Mouse (Mus musculus) intestine, embryonic 16.5 days (tissue): ENCODE measurements around the gene 2010109A12Rik. TPM values are rescaled to one million over a fixed set of nuclear protein-coding genes. Genes with fewer than 3 reads are reported as not detected.

Experiments used
- ATAC-seq: fragments of 200-750 bp; cut with Nextera tagmentation; 2 replicates; pipeline ENCODE4 v1.8.0; 2017; ENCODE audit warnings: moderate TSS enrichment, moderate library complexity
- H3K27ac ChIP-seq: fragments of 300-500 bp; sonication (generic); 2 replicates; pipeline ENCODE4 v1.5.1; 2014; ENCODE audit warnings: mild to moderate bottlenecking, low read length
- H3K27me3 ChIP-seq: fragments of 300-500 bp; sonication (generic); replicated peaks from 2 replicates; pipeline ENCODE4 v1.6.1; 2014; ENCODE audit warnings: low read length, control low read depth, mixed read lengths; ENCODE audit not compliant: control insufficient read depth, insufficient read depth
- H3K36me3 ChIP-seq: fragments of 300-500 bp; sonication (generic); 2 replicates; pipeline ENCODE4 v1.6.1; 2014; ENCODE audit warnings: low read length, control low read depth; ENCODE audit not compliant: control insufficient read depth, insufficient read depth
- H3K4me1 ChIP-seq: fragments of 300-500 bp; sonication (generic); 2 replicates; pipeline ENCODE4 v1.6.1; 2014; ENCODE audit warnings: low read length, control low read depth, mixed read lengths; ENCODE audit not compliant: control insufficient read depth, insufficient read depth
- H3K4me2 ChIP-seq: fragments of 300-500 bp; sonication (generic); 2 replicates; pipeline ENCODE4 v1.6.1; 2014; ENCODE audit warnings: low read depth, low read length, control low read depth
- H3K4me3 ChIP-seq: fragments of 300-500 bp; sonication (generic); 2 replicates; pipeline ENCODE4 v1.5.1; 2014; ENCODE audit warnings: mild to moderate bottlenecking, low read length
- H3K9ac ChIP-seq: fragments of 300-500 bp; sonication (generic); 2 replicates; pipeline ENCODE4 v1.6.1; 2014; ENCODE audit warnings: low read depth, low read length
- H3K9me3 ChIP-seq: fragments of 300-500 bp; sonication (generic); 2 replicates; pipeline ENCODE4 v1.6.1; 2016; ENCODE audit warnings: low read length, control low read depth; ENCODE audit not compliant: control insufficient read depth
- WGBS: fragments of 180-500 bp; shearing (Covaris S2); extraction: QIAGEN DNeasy Blood & Tissue Kit; methylation state at CpG from one replicate; pipeline ENCODE4 v1.1.7; 2014; 5-methylcytosine and 5-hydroxymethylcytosine counted together
- polyA plus RNA-seq: library from polyadenylated mRNA; unstranded; fragments of >200 nt; fragmentation: Nextera tagmentation; extraction: Ambion mirVana; gene quantifications from 2 replicates; pipeline ENCODE4 v1.2.1, GENCODE M21; 2015

Gene 2010109A12Rik
- polyA plus RNA-seq, 1 experiment from 2014 or later: 2.1 TPM

GRCm38 (mm10) chr5:93218375-93218774 is 12.1 kb downstream of the 2010109A12Rik start:
- Histone ChIP-seq H3K4me1 (no peaks in the 10 kb centered on the region), H3K9me3 (no peaks in the 10 kb centered on the region), H3K9ac (no peak overlapping the region), H3K4me2 (no peak overlapping the region), H3K36me3 (no peaks in the 10 kb centered on the region), H3K27ac (no peak overlapping the region), H3K27me3 (no peaks in the 10 kb centered on the region), H3K4me3 (no peak overlapping the region)
- no peak for ATAC-seq
- WGBS: 85% methylated on average over 3 of the region's 3 CpGs

- Histone ChIP-seq H3K36me3 (no peaks in the 10 kb centered on the region), H3K9me3 (no peaks in the 10 kb centered on the region), H3K27me3 (no peaks in the 10 kb centered on the region), H3K4me2 (no peak overlapping the region), H3K9ac (no peak overlapping the region), H3K4me3 (no peak overlapping the region), H3K4me1 (no peaks in the 10 kb centered on the region), H3K27ac (no peak overlapping the region)
- WGBS: 54% methylated on average over 3 of the region's 3 CpGs
- no peak for ATAC-seq
Measured at GRCm38 (mm10) chr5:93221661-93222060, 15.3 kb downstream of the 2010109A12Rik start.

GRCm38 (mm10) chr5:93224549-93224948 is 18.2 kb downstream of the 2010109A12Rik start:
- H3K27me3 ChIP-seq: no peaks in the 10 kb centered on the region
- H3K9ac ChIP-seq: no peak overlapping the region
- no peak overlapping the region for H3K4me3 ChIP-seq
- no peaks in the 10 kb centered on the region for H3K4me1 ChIP-seq
- no peaks in the 10 kb centered on the region for H3K36me3 ChIP-seq
- H3K27ac ChIP-seq: no peak overlapping the region
- WGBS: 85% methylated on average over 2 of the region's 2 CpGs
- H3K9me3 ChIP-seq: no peaks in the 10 kb centered on the region
- H3K4me2 ChIP-seq: no peak overlapping the region
- ATAC-seq: no peak

DNA sequence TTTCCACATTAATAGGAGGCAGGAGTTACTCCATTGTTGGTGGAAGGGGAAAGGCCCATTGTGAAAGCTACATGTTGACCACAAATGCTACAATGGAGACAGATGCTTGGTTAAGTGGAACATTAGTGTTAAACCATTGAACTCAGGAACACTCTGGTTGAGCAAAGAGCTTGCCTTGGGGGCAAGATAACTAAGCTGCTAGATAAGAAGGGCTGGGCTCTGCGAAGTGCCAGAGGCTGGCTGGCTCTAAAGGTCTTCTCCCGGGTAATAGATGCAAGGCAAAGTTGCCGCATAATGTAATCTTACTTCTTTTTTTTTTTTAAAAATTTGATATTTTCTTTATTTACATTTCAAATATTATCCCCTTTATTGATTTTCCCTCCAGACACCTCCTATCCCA is 20.8 kb downstream of the 2010109A12Rik start:
- no peak overlapping the region for H3K9ac ChIP-seq
- H3K9me3 ChIP-seq: no peaks in the 10 kb centered on the region
- H3K36me3 ChIP-seq: no peaks in the 10 kb centered on the region
- no peak overlapping the region for H3K4me2 ChIP-seq
- no peak for ATAC-seq
- WGBS: 76% methylated on average over 3 of the region's 3 CpGs
- no peaks in the 10 kb centered on the region for H3K27me3 ChIP-seq
- H3K4me1 ChIP-seq: no peaks in the 10 kb centered on the region
- H3K27ac ChIP-seq: no peak overlapping the region
- no peak overlapping the region for H3K4me3 ChIP-seq

GRCm38 (mm10) chr5:93229527-93229926 is 23.2 kb downstream of the 2010109A12Rik start:
- Histone ChIP-seq H3K4me3 (no peak overlapping the region), H3K9ac (no peak overlapping the region), H3K36me3 (no peaks in the 10 kb centered on the region), H3K27ac (no peak overlapping the region), H3K9me3 (no peaks in the 10 kb centered on the region), H3K4me1 (no peaks in the 10 kb centered on the region), H3K4me2 (no peak overlapping the region), H3K27me3 (no peaks in the 10 kb centered on the region)
- no peak for ATAC-seq
- WGBS: 89% methylated on average over 2 of the region's 2 CpGs

- Histone ChIP-seq H3K4me3 (no peak overlapping the region), H3K9ac (no peak overlapping the region), H3K27ac (no peak overlapping the region), H3K27me3 (no peaks in the 10 kb centered on the region), H3K4me2 (no peak overlapping the region), H3K4me1 (no peaks in the 10 kb centered on the region), H3K36me3 (no peaks in the 10 kb centered on the region), H3K9me3 (no peaks in the 10 kb centered on the region)
- no peak for ATAC-seq
- 71% methylated on average over 3 of the region's 3 CpGs for WGBS
Measured at GRCm38 (mm10) chr5:93231721-93232120, 25.4 kb downstream of the 2010109A12Rik start.

GRCm38 (mm10) chr5:93232838-93233237 is 26.5 kb downstream of the 2010109A12Rik start:
- no peak overlapping the region for H3K4me3 ChIP-seq
- H3K27ac ChIP-seq: no peak overlapping the region
- no peaks in the 10 kb centered on the region for H3K36me3 ChIP-seq
- ATAC-seq: no peak
- no peaks in the 10 kb centered on the region for H3K27me3 ChIP-seq
- H3K9me3 ChIP-seq: no peaks in the 10 kb centered on the region
- H3K4me2 ChIP-seq: no peak overlapping the region
- no peak overlapping the region for H3K9ac ChIP-seq
- H3K4me1 ChIP-seq: no peaks in the 10 kb centered on the region
- 83% methylated on average over 2 of the region's 2 CpGs for WGBS

DNA sequence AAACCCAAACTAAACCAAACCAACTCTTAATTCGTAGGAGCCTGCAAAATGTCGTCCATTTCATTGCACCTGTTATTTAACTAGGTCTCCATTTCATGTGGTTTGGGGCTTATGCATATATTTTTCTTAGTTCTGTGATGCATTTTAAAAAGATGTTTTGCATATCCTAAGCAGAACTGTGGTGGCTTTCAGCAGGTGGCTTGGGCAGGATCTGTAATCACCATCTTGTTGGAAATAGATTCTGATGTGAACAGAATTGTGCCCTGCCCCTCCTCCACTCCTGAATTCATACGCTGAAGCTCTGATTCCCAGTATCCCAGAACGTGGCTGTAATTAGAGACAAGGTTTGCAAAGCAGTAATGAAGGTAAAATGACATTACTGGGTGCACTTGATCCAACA is 27.8 kb downstream of the 2010109A12Rik start:
- no peaks in the 10 kb centered on the region for H3K9me3 ChIP-seq
- no peak for ATAC-seq
- no peaks in the 10 kb centered on the region for H3K36me3 ChIP-seq
- no peaks in the 10 kb centered on the region for H3K4me1 ChIP-seq
- WGBS: 69% methylated on average over 4 of the region's 4 CpGs
- H3K4me3 ChIP-seq: no peak overlapping the region
- no peak overlapping the region for H3K9ac ChIP-seq
- H3K27ac ChIP-seq: no peak overlapping the region
- H3K27me3 ChIP-seq: no peaks in the 10 kb centered on the region
- H3K4me2 ChIP-seq: no peak overlapping the region

GRCm38 (mm10) chr5:93234605-93235004 is 28.3 kb downstream of the 2010109A12Rik start:
- no peak overlapping the region for H3K9ac ChIP-seq
- H3K4me1 ChIP-seq: no peaks in the 10 kb centered on the region
- H3K27me3 ChIP-seq: no peaks in the 10 kb centered on the region
- 93% methylated on average over 2 of the region's 2 CpGs for WGBS
- H3K4me2 ChIP-seq: no peak overlapping the region
- H3K36me3 ChIP-seq: no peaks in the 10 kb centered on the region
- no peak overlapping the region for H3K4me3 ChIP-seq
- ATAC-seq: no peak
- H3K27ac ChIP-seq: no peak overlapping the region
- no peaks in the 10 kb centered on the region for H3K9me3 ChIP-seq

- H3K4me1 ChIP-seq: no peaks in the 10 kb centered on the region
- H3K27ac ChIP-seq: no peak overlapping the region
- ATAC-seq: no peak
- no peaks in the 10 kb centered on the region for H3K9me3 ChIP-seq
- H3K9ac ChIP-seq: no peak overlapping the region
- no peak overlapping the region for H3K4me3 ChIP-seq
- H3K36me3 ChIP-seq: no peaks in the 10 kb centered on the region
- WGBS: 82% methylated on average over 3 of the region's 3 CpGs
- H3K27me3 ChIP-seq: no peaks in the 10 kb centered on the region
- H3K4me2 ChIP-seq: no peak overlapping the region
Measured at GRCm38 (mm10) chr5:93235888-93236287, 29.6 kb downstream of the 2010109A12Rik start.
